Mouse (Mus musculus) layer of hippocampus, adult 9-11 months (tissue): ENCODE data around the gene Olfr898.

Experiments used
- DNase-seq: peaks from one replicate; pipeline ENCODE4 v3.0.0; 2022

The Olfr898 gene

GRCm38 (mm10) chr9:38348111-38348510, at the start of gene Olfr898:
Gene Olfr898 (plus strand): TSS chr9:38348411.
- no peak for DNase-seq

GRCm38 (mm10) chr9:38328760-38329159, 19.5 kb upstream of the Olfr898 start, which contains the start of gene Olfr25:
Gene Olfr25 (plus strand): TSS chr9:38329060.
- DNase-seq = no peak

GRCm38 (mm10) chr9:38366596-38366995, 18.4 kb downstream of the Olfr898 start, which contains the start of gene Olfr250:
Gene Olfr250 (plus strand): TSS chr9:38366896.
- no peak for DNase-seq

GRCm38 (mm10) chr9:38376786-38377185, 28.6 kb downstream of the Olfr898 start, which contains the start of gene Olfr251:
Gene Olfr251 (plus strand): TSS chr9:38377086.
- no peak for DNase-seq

GRCm38 (mm10) chr9:38401398-38401797, 53.2 kb downstream of the Olfr898 start, which contains the start of gene Olfr147:
Gene Olfr147 (plus strand): TSS chr9:38401698.
- DNase-seq = no peak
